Comparison of ENCODE assay signal across 8 mouse cellular contexts in genomic region chr2:173659926-173660684, GRCm38 (mm10). TPM values are rescaled to one million over a fixed set of nuclear protein-coding genes. Genes with fewer than 3 reads are reported as not detected.
DNase-seq lines count a peak whose midpoint lies in the region; ATAC-seq lines count a peak whose summit lies in the region.

No protein-coding gene starts in this region.

- peak overlapping the region; percentile 87 for H3K4me2 ChIP-seq in heart, embryonic 11.5 days
- peak overlapping the region; percentile 93 for H3K4me2 ChIP-seq in midbrain, embryonic 15.5 days

- peaks cover 16% of the 10 kb centered on the region for H3K4me1 ChIP-seq in heart, embryonic 11.5 days (ENCODE audit: control insufficient read depth, insufficient read depth, low read length)
- H3K4me1 ChIP-seq in embryonic facial prominence, embryonic 10.5 days: peaks cover 27% of the 10 kb centered on the region
- H3K4me1 ChIP-seq in midbrain, embryonic 15.5 days: peaks cover 22% of the 10 kb centered on the region

- peak overlapping the region; percentile 99 for H3K9ac ChIP-seq in heart, embryonic 11.5 days (ENCODE audit: low read depth, low read length)
- H3K9ac ChIP-seq in midbrain, embryonic 15.5 days: peak overlapping the region; percentile 77

- H3K27me3 ChIP-seq in heart, embryonic 11.5 days (ENCODE audit: control insufficient read depth, insufficient read depth, low read length): no peaks in the 10 kb centered on the region
- H3K27me3 ChIP-seq in embryonic facial prominence, embryonic 10.5 days (replicated peaks; ENCODE audit: low read depth, poor library complexity, severe bottlenecking): no peaks in the 10 kb centered on the region
- H3K27me3 ChIP-seq in midbrain, embryonic 15.5 days (replicated peaks): no peaks in the 10 kb centered on the region

- H3K36me3 ChIP-seq in heart, embryonic 11.5 days (ENCODE audit: control insufficient read depth, insufficient read depth, low read length): peaks cover 14% of the 10 kb centered on the region
- peaks cover 44% of the 10 kb centered on the region for H3K36me3 ChIP-seq in embryonic facial prominence, embryonic 10.5 days (replicated peaks)
- H3K36me3 ChIP-seq in midbrain, embryonic 15.5 days (replicated peaks): peaks cover 11% of the 10 kb centered on the region

- no peak for DNase-seq in heart, postnatal 36 days
- peak; percentile 65 for DNase-seq in CD4-positive helper T cell, adult 2 months (ENCODE audit: low read depth, low spot score)
- DNase-seq in embryonic facial prominence, embryonic 10.5 days (ENCODE audit: low spot score): no peak
- DNase-seq in B cell, adult 2 months: no peak
- DNase-seq in right cerebral cortex, postnatal 4 days: no peak

- intact Hi-C loops in heart, postnatal 36 days (cut with DNase I): loop anchor here (2.0 to 10.0 kb wide), 6 partner anchors 77 to 1315 kb away; partner anchors contain the start of genes Atp5e, Fam210b, Npepl1 and Pmepa1

- peak overlapping the region; percentile 99 for H3K4me3 ChIP-seq in heart, embryonic 11.5 days (ENCODE audit: low read depth, low read length)
- H3K4me3 ChIP-seq in embryonic facial prominence, embryonic 10.5 days: peak overlapping the region; percentile 99
- H3K4me3 ChIP-seq in midbrain, embryonic 15.5 days: peak overlapping the region; percentile 76

- WGBS in heart, embryonic 11.5 days (ENCODE audit: insufficient replicate concordance): under 1% methylated on average over 52 of the region's 52 CpGs
- WGBS in embryonic facial prominence, embryonic 10.5 days: 1% methylated on average over 52 of the region's 52 CpGs
- under 1% methylated on average over 36 of the region's 52 CpGs for WGBS in midbrain, embryonic 15.5 days

- H3K9me3 ChIP-seq in heart, embryonic 11.5 days (replicated peaks; ENCODE audit: control insufficient read depth, low read length): no peaks in the 10 kb centered on the region
- no peaks in the 10 kb centered on the region for H3K9me3 ChIP-seq in embryonic facial prominence, embryonic 10.5 days
- no peaks in the 10 kb centered on the region for H3K9me3 ChIP-seq in midbrain, embryonic 15.5 days

- ATAC-seq in heart, embryonic 11.5 days (replicated peaks; ENCODE audit: insufficient number of reproducible peaks, low FRiP score, low TSS enrichment): peak; percentile 0; the same call in 1 of the 2 replicates
- ATAC-seq in inflammation-experienced regulatory T-cells, adult 6 months: peak; percentile 53
- ATAC-seq in midbrain, embryonic 15.5 days (replicated peaks): no peak; the same call in 1 of the 2 replicates

- peak overlapping the region; percentile 67; the same call in 1 of the 2 replicates for H3K27ac ChIP-seq in heart, embryonic 11.5 days (ENCODE audit: low read depth, low read length)
- H3K27ac ChIP-seq in embryonic facial prominence, embryonic 10.5 days (replicated peaks): peak overlapping the region; percentile 96
- H3K27ac ChIP-seq in midbrain, embryonic 15.5 days: 0 out of 2 replicates have a peak overlapping the region, but pooled peaks have one; percentile 14

RNA-seq across cellular contexts. Expression of gene Rab22a, which starts 0.5 kb away (rescaled TPM):
- 30.6 and 31.8 TPM in 2 replicates for polyA plus RNA-seq in heart, embryonic 11.5 days (2014; fragmentation: Nextera tagmentation; extraction: Ambion mirVana)
- 10 to 100 TPM; 32.7 to 34.4 TPM for total RNA-seq in heart, postnatal 36 days (2021)
- polyA plus RNA-seq in embryonic facial prominence, embryonic 10.5 days (2016; fragmentation: Nextera tagmentation; extraction: Ambion mirVana): 24.2 and 24.6 TPM in 2 replicates
- 1 to 10 TPM; 5.6 to 8.7 (median 8.6) TPM for polyA plus RNA-seq in inflammation-experienced regulatory T-cells, adult 6 months (2017; shearing (Covaris generic))
- 32.8 and 33.8 TPM in 2 replicates for polyA plus RNA-seq in midbrain, embryonic 15.5 days (2015; fragmentation: Nextera tagmentation; extraction: Ambion mirVana)

RNA-seq across cellular contexts. Expression of gene 1700010B08Rik, which starts 59.1 kb away (rescaled TPM):
- polyA plus RNA-seq in heart, embryonic 11.5 days (2014; fragmentation: Nextera tagmentation; extraction: Ambion mirVana): not detected in 2 replicates
- total RNA-seq in heart, postnatal 36 days (2021): not detected
- polyA plus RNA-seq in embryonic facial prominence, embryonic 10.5 days (2016; fragmentation: Nextera tagmentation; extraction: Ambion mirVana): not detected in 2 replicates
- polyA plus RNA-seq in inflammation-experienced regulatory T-cells, adult 6 months (2017; shearing (Covaris generic)): not detected
- polyA plus RNA-seq in midbrain, embryonic 15.5 days (2015; fragmentation: Nextera tagmentation; extraction: Ambion mirVana): 0.19 TPM in 1 of 2 replicates, not detected in the other

Comparison
In these comparisons a context has a peak if more than half of its experiments do, and no peak if none do; other contexts are left out.
1. H3K27ac ChIP-seq: peak in every context shown above with its lines; median percentile 96 in embryonic facial prominence, embryonic 10.5 days; 67 in heart, embryonic 11.5 days; 14 in midbrain, embryonic 15.5 days.